Mouse (Mus musculus): ENCODE measurements at regions not wholly inside any gene's neighbourhood (a gene's known extent, or its start where the extent isn't known, plus 50 kb on each side); places are given as distances from the start of the nearest gene placed in this dataset.
"Not testable (repeated sequence)": the region's sequence is repeated elsewhere in the genome, so short reads cannot be mapped to it uniquely, and the experiment has no call there.

- H3K9ac ChIP-seq (ENCODE audit: insufficient read depth, low read depth, low read length, poor library complexity, severe bottlenecking), result no peak overlapping the region
- in situ Hi-C loops (cut with MboI; ENCODE audit: low sequenced_read_pairs in 2 of 2, unreplicated experiment in 2 of 2), result no loop called here
- no peak for DNase-seq (ENCODE audit: low read depth, low spot score)
- H3K27ac ChIP-seq (ENCODE audit: insufficient read depth, low read depth, low read length, poor library complexity, severe bottlenecking), result no peak overlapping the region
- H3K36me3 ChIP-seq (ENCODE audit: control insufficient read depth, insufficient read depth, low read length, poor library complexity, severe bottlenecking), result no peaks in the 10 kb centered on the region
- no peak overlapping the region for H3K4me3 ChIP-seq (ENCODE audit: insufficient read depth in 1 of 2, low read depth in 1 of 2, low read length in 2 of 2, poor library complexity in 1 of 2, severe bottlenecking in 1 of 2)
- TF ChIP-seq ZC3H11A (IDR thresholded peaks at IDR 0.05; ENCODE audit: borderline replicate concordance, low read depth, low read length) (no peak), ZNF384 (IDR thresholded peaks at IDR 0.05; ENCODE audit: low read depth, low read length) (no peak), MAFK (IDR thresholded peaks at IDR 0.05; ENCODE audit: insufficient read depth, low read depth, low read length) (no peak), HCFC1 (IDR thresholded peaks at IDR 0.05; ENCODE audit: borderline replicate concordance, insufficient read depth, low read length) (no peak), CHD2 (IDR thresholded peaks at IDR 0.05; ENCODE audit: low read depth, low read length) (no peak)
- H3K9me3 ChIP-seq (ENCODE audit: control insufficient read depth, insufficient read depth, low read depth, low read length), result no peaks in the 10 kb centered on the region
- H3K4me1 ChIP-seq (ENCODE audit: control insufficient read depth in 2 of 2, insufficient read depth in 2 of 2, low read length in 2 of 2, poor library complexity in 1 of 2), result no peaks in the 10 kb centered on the region
Measured at GRCm38 (mm10) chr10:23675911-23676310, 111.2 kb downstream of the Rps12 start.

GRCm38 (mm10) chr10:23674633-23675515 lies 112.2 kb downstream of the Rps12 start:
- no peaks in the 10 kb centered on the region for H3K9me3 ChIP-seq (ENCODE audit: control insufficient read depth, insufficient read depth, low read depth, low read length)
- no peak overlapping the region for H3K4me3 ChIP-seq (ENCODE audit: insufficient read depth in 1 of 2, low read depth in 1 of 2, low read length in 2 of 2, poor library complexity in 1 of 2, severe bottlenecking in 1 of 2)
- H3K9ac ChIP-seq (ENCODE audit: insufficient read depth, low read depth, low read length, poor library complexity, severe bottlenecking), result no peak overlapping the region
- in situ Hi-C loops (cut with MboI; ENCODE audit: low sequenced_read_pairs in 2 of 2, unreplicated experiment in 2 of 2), result no loop called here
- H3K36me3 ChIP-seq (ENCODE audit: control insufficient read depth, insufficient read depth, low read length, poor library complexity, severe bottlenecking), result no peaks in the 10 kb centered on the region
- DNase-seq (ENCODE audit: low read depth, low spot score), result no peak
- H3K4me1 ChIP-seq (ENCODE audit: control insufficient read depth in 2 of 2, insufficient read depth in 2 of 2, low read length in 2 of 2, poor library complexity in 1 of 2), result no peaks in the 10 kb centered on the region
- H3K27ac ChIP-seq (ENCODE audit: insufficient read depth, low read depth, low read length, poor library complexity, severe bottlenecking), result no peak overlapping the region
- TF ChIP-seq HCFC1 (IDR thresholded peaks at IDR 0.05; ENCODE audit: borderline replicate concordance, insufficient read depth, low read length) (no peak), ZC3H11A (IDR thresholded peaks at IDR 0.05; ENCODE audit: borderline replicate concordance, low read depth, low read length) (no peak), ZNF384 (IDR thresholded peaks at IDR 0.05; ENCODE audit: low read depth, low read length) (no peak), MAFK (IDR thresholded peaks at IDR 0.05; ENCODE audit: insufficient read depth, low read depth, low read length) (no peak), CHD2 (IDR thresholded peaks at IDR 0.05; ENCODE audit: low read depth, low read length) (no peak)

GRCm38 (mm10) chr10:23672296-23672695 lies 114.8 kb downstream of the Rps12 start:
- no peak overlapping the region for H3K4me3 ChIP-seq (ENCODE audit: insufficient read depth in 1 of 2, low read depth in 1 of 2, low read length in 2 of 2, poor library complexity in 1 of 2, severe bottlenecking in 1 of 2)
- no peaks in the 10 kb centered on the region for H3K4me1 ChIP-seq (ENCODE audit: control insufficient read depth in 2 of 2, insufficient read depth in 2 of 2, low read length in 2 of 2, poor library complexity in 1 of 2)
- no peak for TF ChIP-seq ZNF384 (IDR thresholded peaks at IDR 0.05; ENCODE audit: low read depth, low read length)
- H3K36me3 ChIP-seq (ENCODE audit: control insufficient read depth, insufficient read depth, low read length, poor library complexity, severe bottlenecking), result no peaks in the 10 kb centered on the region
- in situ Hi-C loops (cut with MboI; ENCODE audit: low sequenced_read_pairs in 2 of 2, unreplicated experiment in 2 of 2), result no loop called here
- no peak for DNase-seq (ENCODE audit: low read depth, low spot score)
- no peak overlapping the region for H3K9ac ChIP-seq (ENCODE audit: insufficient read depth, low read depth, low read length, poor library complexity, severe bottlenecking)
- H3K9me3 ChIP-seq (ENCODE audit: control insufficient read depth, insufficient read depth, low read depth, low read length), result no peaks in the 10 kb centered on the region
- H3K27ac ChIP-seq (ENCODE audit: insufficient read depth, low read depth, low read length, poor library complexity, severe bottlenecking), result no peak overlapping the region

- in situ Hi-C loops (cut with MboI; ENCODE audit: low sequenced_read_pairs in 2 of 2, unreplicated experiment in 2 of 2), result no loop called here
- no peak overlapping the region for H3K27ac ChIP-seq (ENCODE audit: insufficient read depth, low read depth, low read length, poor library complexity, severe bottlenecking)
- no peaks in the 10 kb centered on the region for H3K9me3 ChIP-seq (ENCODE audit: control insufficient read depth, insufficient read depth, low read depth, low read length)
- H3K4me3 ChIP-seq (ENCODE audit: insufficient read depth in 1 of 2, low read depth in 1 of 2, low read length in 2 of 2, poor library complexity in 1 of 2, severe bottlenecking in 1 of 2), result no peak overlapping the region
- peak; percentile 29 for DNase-seq (ENCODE audit: low read depth, low spot score)
- no peak for TF ChIP-seq ZC3H11A (IDR thresholded peaks at IDR 0.05; ENCODE audit: borderline replicate concordance, low read depth, low read length)
- H3K4me1 ChIP-seq (ENCODE audit: control insufficient read depth in 2 of 2, insufficient read depth in 2 of 2, low read length in 2 of 2, poor library complexity in 1 of 2), result no peaks in the 10 kb centered on the region
- H3K9ac ChIP-seq (ENCODE audit: insufficient read depth, low read depth, low read length, poor library complexity, severe bottlenecking), result no peak overlapping the region
- H3K36me3 ChIP-seq (ENCODE audit: control insufficient read depth, insufficient read depth, low read length, poor library complexity, severe bottlenecking), result no peaks in the 10 kb centered on the region
Measured at GRCm38 (mm10) chr10:23671494-23671893, 115.6 kb downstream of the Rps12 start.

GRCm38 (mm10) chr10:23665916-23666315 lies 121.2 kb downstream of the Rps12 start:
- H3K9me3 ChIP-seq (ENCODE audit: control insufficient read depth, insufficient read depth, low read depth, low read length); H3K27ac ChIP-seq (ENCODE audit: insufficient read depth, low read depth, low read length, poor library complexity, severe bottlenecking); H3K4me3 ChIP-seq (ENCODE audit: insufficient read depth in 1 of 2, low read depth in 1 of 2, low read length in 2 of 2, poor library complexity in 1 of 2, severe bottlenecking in 1 of 2); H3K36me3 ChIP-seq (ENCODE audit: control insufficient read depth, insufficient read depth, low read length, poor library complexity, severe bottlenecking); H3K4me1 ChIP-seq (ENCODE audit: control insufficient read depth in 2 of 2, insufficient read depth in 2 of 2, low read length in 2 of 2, poor library complexity in 1 of 2); DNase-seq (ENCODE audit: low read depth, low spot score); H3K9ac ChIP-seq (ENCODE audit: insufficient read depth, low read depth, low read length, poor library complexity, severe bottlenecking); in situ Hi-C loops (cut with MboI; ENCODE audit: low sequenced_read_pairs in 2 of 2, unreplicated experiment in 2 of 2): not testable (repeated sequence)

Data from ES-E14 (cell line).